Mouse (Mus musculus) kidney, embryonic 15.5 days (tissue): Measurements from ENCODE around the gene Tm2d1. TPM values are rescaled to one million over a fixed set of nuclear protein-coding genes. Genes with fewer than 3 reads are reported as not detected.

ENCODE experiments used
- ATAC-seq: fragments of 200-750 bp; cut with Nextera tagmentation; replicated peaks from 2 replicates; pipeline ENCODE4 v1.8.0; 2017; ENCODE audit warnings: moderate TSS enrichment; ENCODE audit not compliant: low FRiP score
- H3K27ac ChIP-seq: fragments of 300-500 bp; sonication (generic); 2 replicates; pipeline ENCODE4 v1.5.1; 2015; ENCODE audit warnings: mild to moderate bottlenecking, inconsistent platforms
- H3K27me3 ChIP-seq: fragments of 300-500 bp; sonication (generic); 2 replicates; pipeline ENCODE4 v1.6.1; 2015; ENCODE audit warnings: inconsistent platforms
- H3K36me3 ChIP-seq: fragments of 300-500 bp; sonication (generic); 2 replicates; pipeline ENCODE4 v1.6.1; 2015; ENCODE audit warnings: inconsistent platforms
- H3K4me1 ChIP-seq: fragments of 300-500 bp; sonication (generic); 2 replicates; pipeline ENCODE4 v1.6.1; 2015; ENCODE audit warnings: inconsistent platforms
- H3K4me2 ChIP-seq: fragments of 300-500 bp; sonication (generic); 2 replicates; pipeline ENCODE4 v1.6.1; 2015; ENCODE audit warnings: moderate library complexity, mild to moderate bottlenecking, inconsistent platforms
- H3K4me3 ChIP-seq: fragments of 300-500 bp; sonication (generic); replicated peaks from 2 replicates; pipeline ENCODE4 v1.5.1; 2015; ENCODE audit warnings: mild to moderate bottlenecking, inconsistent platforms
- H3K9ac ChIP-seq: fragments of 300-500 bp; sonication (generic); 2 replicates; pipeline ENCODE4 v1.6.1; 2015; ENCODE audit warnings: mild to moderate bottlenecking, inconsistent platforms
- H3K9me3 ChIP-seq: fragments of 300-500 bp; sonication (generic); replicated peaks from 2 replicates; pipeline ENCODE4 v1.6.1; 2016; ENCODE audit warnings: inconsistent platforms
- WGBS: fragments of 180-500 bp; shearing (Covaris S2); methylation state at CpG from one replicate; pipeline ENCODE4 v1.1.7; 2015; ENCODE audit warnings: mixed read lengths; 5-methylcytosine and 5-hydroxymethylcytosine counted together
- polyA plus RNA-seq: library from polyadenylated mRNA; unstranded; fragments of >200 nt; fragmentation: Nextera tagmentation; extraction: Ambion mirVana; gene quantifications from 2 replicates; pipeline ENCODE4 v1.2.1, GENCODE M21; 2015

The Tm2d1 gene
- polyA plus RNA-seq, 1 experiment from 2014 or later, result 99.6 TPM

DNA sequence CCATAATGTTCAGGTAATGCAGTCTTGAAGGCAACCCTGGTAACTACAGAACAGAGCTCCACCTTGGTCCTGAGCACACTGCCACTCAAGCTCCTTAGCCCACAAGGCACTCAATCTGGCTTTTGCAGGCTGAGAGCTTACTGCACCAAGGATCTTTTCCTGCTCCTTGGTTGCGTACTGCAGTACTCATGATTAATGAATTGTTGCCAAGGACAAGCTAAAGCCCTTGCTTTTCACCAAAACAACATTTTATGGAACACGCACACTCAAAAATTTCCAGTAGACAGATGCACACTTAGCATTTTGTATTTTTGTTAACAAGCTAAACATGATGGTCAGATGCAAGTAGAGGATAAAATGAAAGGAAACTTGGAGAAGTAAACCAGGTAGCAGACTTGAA is 66.0 kb downstream of the Tm2d1 start:
- H3K4me1 ChIP-seq, result peaks cover 12% of the 10 kb centered on the region
- no peak overlapping the region for H3K9ac ChIP-seq
- H3K4me2 ChIP-seq, result no peak overlapping the region
- no peaks in the 10 kb centered on the region for H3K27me3 ChIP-seq
- no peak for ATAC-seq
- no peak overlapping the region for H3K4me3 ChIP-seq
- no peak overlapping the region for H3K27ac ChIP-seq
- 93% methylated on average over 2 of the region's 2 CpGs for WGBS
- H3K9me3 ChIP-seq, result no peaks in the 10 kb centered on the region
- no peaks in the 10 kb centered on the region for H3K36me3 ChIP-seq

Other genes starting within 250 kb of the Tm2d1 start
- 26.5 and 26.6 TPM in 2 replicates for gene Patj, start 12.5 kb upstream of the Tm2d1 start, polyA plus RNA-seq